Mouse (Mus musculus) spleen, adult 2 months (tissue): ENCODE data around the gene Cldn19.

ENCODE experiments used
- CTCF ChIP-seq: fragments of 200-500 bp; IDR thresholded peaks from 2 replicates; pipeline ENCODE4 v1.5.1; 2011; ENCODE audit warnings: mild to moderate bottlenecking, inconsistent platforms; ENCODE audit not compliant: insufficient read depth, insufficient read length, insufficient replicate concordance; ENCODE audit errors: extremely low read depth
- POLR2A ChIP-seq: fragments of 200-500 bp; IDR thresholded peaks from 2 replicates; pipeline ENCODE4 v1.6.1; 2011; ENCODE audit warnings: low read depth, low read length, inconsistent platforms

- TF ChIP-seq CTCF (peak; percentile 35; the same call in 1 of the 2 replicates), POLR2A (no peak)
Measured at GRCm38 (mm10) chr4:119223696-119224095, 31.5 kb upstream of the Cldn19 start.
